Mouse (Mus musculus) brain, embryonic 14.5 days (tissue): ENCODE results near the gene Fggy.

ENCODE experiments used
- CTCF ChIP-seq: fragments of 200-500 bp; IDR thresholded peaks from 2 replicates; pipeline ENCODE4 v1.5.1; 2012; ENCODE audit warnings: inconsistent platforms, mild to moderate bottlenecking, moderate library complexity, borderline replicate concordance; ENCODE audit not compliant: insufficient read depth, insufficient read length; ENCODE audit errors: extremely low read depth
- POLR2A ChIP-seq: fragments of 200-500 bp; IDR thresholded peaks from 2 replicates; pipeline ENCODE4 v1.6.1; 2012; ENCODE audit warnings: mild to moderate bottlenecking, inconsistent platforms, borderline replicate concordance; ENCODE audit not compliant: poor library complexity, insufficient read depth, insufficient read length, severe bottlenecking; ENCODE audit errors: extremely low read depth

- no peak for TF ChIP-seq CTCF
- TF ChIP-seq POLR2A = no peak
These were observed 185.7 kb downstream of the Fggy start for GRCm38 (mm10) chr4:95742986-95743385.
